In genomic region chr3:95239022-95239421, GRCm38 (mm10) we compare ENCODE assay signal across 18 mouse cellular contexts. TPM values are rescaled to one million over a fixed set of nuclear protein-coding genes. Genes with fewer than 3 reads are reported as not detected.
DNase-seq lines count a peak whose midpoint lies in the region; ATAC-seq and TF ChIP-seq lines count a peak whose summit lies in the region.
"Had no signal": no experiment of that assay in that cellular context is flagged by ENCODE, and none has a peak within 500 bp of the region (broad histone marks: within the 10 kb centered on the region; RNA-seq: fewer than 3 reads in every experiment).

No protein-coding gene starts in this region.

- ATAC-seq in liver, embryonic 14.5 days (ENCODE audit: insufficient read depth): no peak
- ATAC-seq in liver, postnatal 0 days: no peak

- H3K79me2 ChIP-seq in myocyte (ENCODE audit: control insufficient read depth, insufficient read depth): peaks cover under 1% of the 10 kb centered on the region

- DNase-seq in liver, embryonic 14.5 days (ENCODE audit: low read depth in 3 of 3, low spot score in 3 of 3): no peak
- no peak for DNase-seq in liver, postnatal 0 days
- peak; percentile 33 for DNase-seq in CD4-positive helper T cell, adult 2 months (ENCODE audit: low read depth, low spot score)
- peak; percentile 70 for DNase-seq in R1 (ENCODE audit: low read depth, low spot score)
- DNase-seq in kidney, adult 11 months: no peak
- DNase-seq in right cerebral cortex, postnatal 10 days (ENCODE audit: low spot score in 2 of 2): no peak
- DNase-seq: adrenal gland, postnatal 14 days; cerebellum, adult 9-10 months; kidney, adult 9 months; lung, adult 2 months; midbrain, embryonic 14.5 days; right cerebral cortex, adult 18-20 months; thymus, postnatal 36 days had no signal

- no peak overlapping the region for H3ac ChIP-seq in myocyte (ENCODE audit: control insufficient read depth, insufficient read length)

- H3K36me3 ChIP-seq in liver, embryonic 14.5 days (replicated peaks; ENCODE audit: control insufficient read depth, insufficient read depth, low read depth): peaks cover 21% of the 10 kb centered on the region
- H3K36me3 ChIP-seq in liver, postnatal 0 days (replicated peaks; ENCODE audit: insufficient read depth, low read length): peaks cover 26% of the 10 kb centered on the region
- H3K36me3 ChIP-seq in myocyte (ENCODE audit: control insufficient read depth, insufficient read depth): peaks cover 30% of the 10 kb centered on the region

- no peak for TF ChIP-seq POLR2A in myocyte (IDR thresholded peaks at IDR 0.05; ENCODE audit: insufficient read length, low read depth)

- WGBS in liver, embryonic 14.5 days (ENCODE audit: insufficient replicate concordance): 73% methylated on average over 6 of the region's 6 CpGs
- 82% methylated on average over 6 of the region's 6 CpGs for WGBS in liver, postnatal 0 days (ENCODE audit: insufficient replicate concordance)

- H3K27me3 ChIP-seq in liver, embryonic 14.5 days (ENCODE audit: control insufficient read depth, insufficient read depth, low read length): no peaks in the 10 kb centered on the region
- no peaks in the 10 kb centered on the region for H3K27me3 ChIP-seq in liver, postnatal 0 days (ENCODE audit: insufficient read depth, low read length)
- no peaks in the 10 kb centered on the region for H3K27me3 ChIP-seq in myocyte (ENCODE audit: control insufficient read depth, insufficient read depth, insufficient read length)
- H3K27me3 ChIP-seq: embryonic facial prominence, embryonic 13.5 days; hindbrain, embryonic 13.5 days had no signal

- no peak overlapping the region for H3K4me3 ChIP-seq in liver, embryonic 14.5 days (ENCODE audit: insufficient read depth in 1 of 2, low read depth in 2 of 2, low read length in 2 of 2)
- no peak overlapping the region for H3K4me3 ChIP-seq in liver, postnatal 0 days (ENCODE audit: low read depth, low read length)
- H3K4me3 ChIP-seq in myocyte: no peak overlapping the region
- H3K4me3 ChIP-seq: embryonic facial prominence, embryonic 13.5 days; hindbrain, embryonic 13.5 days had no signal

- peak; percentile 13 for TF ChIP-seq CTCF in liver, embryonic 14.5 days (IDR thresholded peaks at IDR 0.05; ENCODE audit: low read depth)
- TF ChIP-seq CTCF in liver, postnatal 0 days (IDR thresholded peaks at IDR 0.05; ENCODE audit: low read depth): no peak

- H3K27ac ChIP-seq in liver, embryonic 14.5 days: no peak overlapping the region
- no peak overlapping the region for H3K27ac ChIP-seq in liver, postnatal 0 days (ENCODE audit: low read depth)
- H3K27ac ChIP-seq: embryonic facial prominence, embryonic 13.5 days; hindbrain, embryonic 13.5 days had no signal

- H3K9me3 ChIP-seq in liver, embryonic 14.5 days (ENCODE audit: control insufficient read depth, low read length): no peaks in the 10 kb centered on the region
- H3K9me3 ChIP-seq in liver, postnatal 0 days (ENCODE audit: low read length): no peaks in the 10 kb centered on the region
- H3K9me3 ChIP-seq: embryonic facial prominence, embryonic 13.5 days; G1E; hindbrain, embryonic 13.5 days had no signal

- no peak overlapping the region for H3K4me2 ChIP-seq in liver, embryonic 14.5 days (ENCODE audit: low read depth)
- H3K4me2 ChIP-seq in liver, postnatal 0 days (ENCODE audit: low read depth, low read length): no peak overlapping the region
- no peak overlapping the region for H3K4me2 ChIP-seq in myocyte (ENCODE audit: low read depth)
- H3K4me2 ChIP-seq: embryonic facial prominence, embryonic 13.5 days; hindbrain, embryonic 13.5 days had no signal

- no peak overlapping the region for H3K9ac ChIP-seq in liver, embryonic 14.5 days (replicated peaks)
- no peak overlapping the region for H3K9ac ChIP-seq in liver, postnatal 0 days (replicated peaks)
- H3K9ac ChIP-seq: embryonic facial prominence, embryonic 13.5 days; hindbrain, embryonic 13.5 days had no signal

- H3K4me1 ChIP-seq in liver, embryonic 14.5 days (replicated peaks; ENCODE audit: control insufficient read depth in 2 of 2, insufficient read depth in 2 of 2, low read length in 1 of 2): no peaks in the 10 kb centered on the region
- no peaks in the 10 kb centered on the region for H3K4me1 ChIP-seq in liver, postnatal 0 days (ENCODE audit: insufficient read depth)
- H3K4me1 ChIP-seq: hindbrain, embryonic 13.5 days had no signal

- TF ChIP-seq EP300 in liver, embryonic 14.5 days (IDR thresholded peaks at IDR 0.05; ENCODE audit: low read depth): no peak
- no peak for TF ChIP-seq EP300 in liver, postnatal 0 days (IDR thresholded peaks at IDR 0.05; ENCODE audit: low read depth)

TF ChIP-seq in myocyte, 11 proteins besides CTCF, POLR2A, EP300 and RAD21:
- TF ChIP-seq CEBPB (IDR thresholded peaks at IDR 0.05; ENCODE audit: insufficient read depth, poor library complexity, severe bottlenecking): no peak
- TF ChIP-seq POLR2AphosphoS2 (IDR thresholded peaks at IDR 0.05; ENCODE audit: insufficient read length, low read depth): peak; percentile 64

RNA-seq across cellular contexts. Expression of gene Gm128, which starts 2.4 kb away (rescaled TPM):
- 0.12 and 0.19 TPM in 2 replicates for polyA plus RNA-seq in liver, embryonic 14.5 days (2012; rRNA removed)
- polyA plus RNA-seq in liver, embryonic 14.5 days (2014; fragmentation: Nextera tagmentation; extraction: Ambion mirVana): 0.14 and 0.19 TPM in 2 replicates
- polyA plus RNA-seq in liver, postnatal 0 days (2015; fragmentation: Nextera tagmentation; extraction: Ambion mirVana): 0.08 TPM in 1 of 2 replicates, not detected in the other
- 0.04 TPM for polyA plus RNA-seq in myocyte (2012; fragmentation: generic; extraction: Trizol)
- polyA plus RNA-seq: G1E; heart, postnatal 0 days had no signal

RNA-seq across cellular contexts. Expression of gene Mllt11, which starts 7.1 kb away (rescaled TPM):
- polyA plus RNA-seq in liver, embryonic 14.5 days (2012; rRNA removed): 3.0 and 3.6 TPM in 2 replicates
- 1.9 and 2.7 TPM in 2 replicates for polyA plus RNA-seq in liver, embryonic 14.5 days (2014; fragmentation: Nextera tagmentation; extraction: Ambion mirVana)
- polyA plus RNA-seq in liver, postnatal 0 days (2015; fragmentation: Nextera tagmentation; extraction: Ambion mirVana): 2.0 and 2.3 TPM in 2 replicates
- 51.9 TPM for polyA plus RNA-seq in myocyte (2012; fragmentation: generic; extraction: Trizol)

RNA-seq across cellular contexts. Expression of gene Cdc42se1, which starts 10.5 kb away (rescaled TPM):
- 21.3 and 24.9 TPM in 2 replicates for polyA plus RNA-seq in liver, embryonic 14.5 days (2012; rRNA removed)
- polyA plus RNA-seq in liver, embryonic 14.5 days (2014; fragmentation: Nextera tagmentation; extraction: Ambion mirVana): 40.9 and 48.5 TPM in 2 replicates
- polyA plus RNA-seq in liver, postnatal 0 days (2015; fragmentation: Nextera tagmentation; extraction: Ambion mirVana): 31.7 and 32.3 TPM in 2 replicates
- 61.5 TPM for polyA plus RNA-seq in myocyte (2012; fragmentation: generic; extraction: Trizol)

RNA-seq across cellular contexts. Expression of gene Bnipl, which starts 12.0 kb away (rescaled TPM):
- 0.04 TPM in 2 replicates for polyA plus RNA-seq in liver, embryonic 14.5 days (2012; rRNA removed)
- polyA plus RNA-seq in liver, embryonic 14.5 days (2014; fragmentation: Nextera tagmentation; extraction: Ambion mirVana): 0.16 TPM in 1 of 2 replicates, not detected in the other
- not detected in 2 replicates for polyA plus RNA-seq in liver, postnatal 0 days (2015; fragmentation: Nextera tagmentation; extraction: Ambion mirVana)
- polyA plus RNA-seq in myocyte (2012; fragmentation: generic; extraction: Trizol): 0.31 TPM
- polyA plus RNA-seq: heart, postnatal 0 days; midbrain, embryonic 14.5 days had no signal

RNA-seq across cellular contexts. Expression of gene Gabpb2, which starts 21.3 kb away (rescaled TPM):
- polyA plus RNA-seq in liver, embryonic 14.5 days (2012; rRNA removed): 10.4 and 14.3 TPM in 2 replicates
- polyA plus RNA-seq in liver, embryonic 14.5 days (2014; fragmentation: Nextera tagmentation; extraction: Ambion mirVana): 5.1 and 6.9 TPM in 2 replicates
- 2.5 and 3.9 TPM in 2 replicates for polyA plus RNA-seq in liver, postnatal 0 days (2015; fragmentation: Nextera tagmentation; extraction: Ambion mirVana)
- polyA plus RNA-seq in myocyte (2012; fragmentation: generic; extraction: Trizol): 3.3 TPM

Comparison
In these comparisons a context has a peak if more than half of its experiments do, and no peak if none do; other contexts are left out.
1. DNase-seq: peak in CD4-positive helper T cell, adult 2 months (single experiment) and R1 (single experiment); none in liver, embryonic 14.5 days (0 of 3), liver, postnatal 0 days (single experiment), kidney, adult 11 months (single experiment) and right cerebral cortex, postnatal 10 days (0 of 2).
2. RNA of gene Mllt11, which starts 7.1 kb away (polyA plus RNA-seq): 51.9 TPM in myocyte (single experiment); 1.9 to 3.6 TPM in liver, embryonic 14.5 days and 2.0 to 2.3 TPM in liver, postnatal 0 days; every median in the first group is over 10 times any median in the second.